Mouse (Mus musculus): ENCODE measurements at regions not wholly inside any gene's neighbourhood (a gene's known extent, or its start where the extent isn't known, plus 50 kb on each side); places are given as distances from the start of the nearest gene placed in this dataset.
A peak's percentile ranks its signal among the peaks of the same experiment; 100 is the strongest.

DNA sequence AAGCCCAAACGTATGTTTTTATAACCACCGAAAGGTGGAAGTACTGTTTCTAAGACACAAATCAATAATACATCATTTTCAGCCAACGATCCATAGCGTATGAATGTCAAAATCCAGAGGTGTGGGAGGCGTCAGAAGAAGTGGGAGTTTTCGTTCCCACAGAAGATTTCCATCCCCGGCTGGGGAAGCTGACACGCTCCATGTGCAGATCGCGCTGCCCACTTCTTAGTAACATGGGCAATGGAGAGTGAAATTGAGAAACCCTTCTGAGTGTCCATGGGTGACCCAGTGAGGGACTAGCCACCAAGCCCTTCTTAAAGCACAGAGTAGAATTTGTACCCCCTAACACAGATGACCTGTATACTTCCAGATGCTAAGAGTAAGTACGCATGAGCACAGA is 110.1 kb upstream of the Sh3bp4 start:
- no peaks in the 10 kb centered on the region for H3K27me3 ChIP-seq (ENCODE audit: control insufficient read depth, insufficient read depth, insufficient read length)
- no peak overlapping the region for H3ac ChIP-seq (ENCODE audit: control insufficient read depth, insufficient read length, low read depth)

DNA sequence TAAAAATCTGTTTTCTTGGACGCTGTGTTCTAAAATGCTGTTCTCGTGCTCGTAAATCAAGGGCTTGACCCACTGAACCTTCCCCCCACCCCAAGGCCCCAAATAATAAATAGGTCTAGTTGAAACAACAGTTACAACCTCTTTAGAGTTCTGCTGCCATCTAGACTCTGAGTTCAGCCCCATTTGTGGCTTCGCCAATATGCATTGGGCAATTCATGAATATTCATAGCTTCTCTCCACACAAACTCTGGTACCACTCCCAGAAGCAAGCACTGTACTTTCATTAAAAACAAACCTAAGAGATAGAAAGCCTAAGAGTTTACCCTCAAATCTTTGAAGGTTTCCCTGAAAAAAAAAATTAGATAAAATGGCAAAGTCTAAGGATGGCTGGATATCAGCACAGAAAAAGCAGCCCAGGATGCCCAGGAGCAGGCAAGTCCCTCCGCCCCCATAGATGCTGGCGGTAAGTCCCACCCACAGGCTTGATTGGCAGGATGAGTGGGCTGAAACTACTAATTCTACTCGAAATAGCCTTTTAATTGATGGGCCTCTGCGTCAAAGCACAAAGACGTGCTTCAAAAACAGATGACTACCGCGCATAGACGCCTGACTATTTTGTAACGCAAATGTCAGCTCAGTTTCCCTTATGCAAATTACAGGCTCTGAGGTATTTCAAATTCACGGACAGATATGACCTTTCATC is 106.0 kb upstream of the Sh3bp4 start:
- H3ac ChIP-seq (ENCODE audit: control insufficient read depth, insufficient read length, low read depth): no peak overlapping the region
- no peak overlapping the region for H3K4me3 ChIP-seq (ENCODE audit: insufficient read depth, poor library complexity, severe bottlenecking)
- TF ChIP-seq CEBPB (IDR thresholded peaks at IDR 0.05; ENCODE audit: low read depth) (no peak), MAX (IDR thresholded peaks at IDR 0.05) (no peak)
- H3K79me2 ChIP-seq (ENCODE audit: control insufficient read depth, insufficient read depth): no peaks in the 10 kb centered on the region
- H3K27me3 ChIP-seq (ENCODE audit: control insufficient read depth, insufficient read depth, insufficient read length): no peaks in the 10 kb centered on the region
- no peaks in the 10 kb centered on the region for H3K79me3 ChIP-seq (ENCODE audit: low read depth)
- no peaks in the 10 kb centered on the region for H3K36me3 ChIP-seq (ENCODE audit: control insufficient read depth, insufficient read depth)

More for the DNA sequence above, 110.1 kb upstream of the Sh3bp4 start:
- TF ChIP-seq CEBPB (IDR thresholded peaks at IDR 0.05; ENCODE audit: low read depth): no peak
- no peak for TF ChIP-seq FOSL1 (IDR thresholded peaks at IDR 0.05; ENCODE audit: insufficient read depth, low read length, poor library complexity, severe bottlenecking)
- no peak for TF ChIP-seq MAX (IDR thresholded peaks at IDR 0.05)
- no peak for TF ChIP-seq MYOD1 (IDR thresholded peaks at IDR 0.05; ENCODE audit: control insufficient read depth, insufficient read length, low read depth)
- TF ChIP-seq USF1 (IDR thresholded peaks at IDR 0.05; ENCODE audit: low read depth): no peak
- TF ChIP-seq CTCF (IDR thresholded peaks at IDR 0.05; ENCODE audit: control insufficient read depth, insufficient read depth, insufficient read length): no peak
- no peak for TF ChIP-seq MYOG (IDR thresholded peaks at IDR 0.05; ENCODE audit: control insufficient read depth, extremely low read depth, insufficient read length)
- no peaks in the 10 kb centered on the region for H3K36me3 ChIP-seq (ENCODE audit: control insufficient read depth, insufficient read depth)
- no peaks in the 10 kb centered on the region for H3K79me3 ChIP-seq (ENCODE audit: low read depth)
- H3K79me2 ChIP-seq (ENCODE audit: control insufficient read depth, insufficient read depth): no peaks in the 10 kb centered on the region
- no peak overlapping the region for H3K4me3 ChIP-seq (ENCODE audit: insufficient read depth, poor library complexity, severe bottlenecking)

DNA sequence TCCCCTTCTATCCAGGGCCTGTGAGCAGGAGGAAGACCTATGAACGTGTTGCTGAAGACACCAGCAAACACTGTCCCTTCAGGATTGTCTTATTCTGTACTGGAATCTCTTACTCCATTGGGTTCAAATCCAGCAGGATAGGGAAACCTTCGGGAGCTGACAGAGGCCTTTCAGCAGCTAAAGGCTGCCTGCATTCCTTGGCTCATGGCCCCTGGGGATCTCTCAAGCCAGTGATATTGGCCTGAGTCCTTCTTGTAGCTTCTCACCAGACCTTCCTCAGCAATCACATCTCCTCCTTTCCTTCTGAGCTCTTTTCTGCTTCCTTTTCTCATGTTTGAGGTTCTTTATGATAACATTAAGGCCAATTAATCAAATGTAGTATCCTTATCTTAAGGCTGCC is 103.8 kb upstream of the Sh3bp4 start:
- Histone ChIP-seq H3K27me3 (ENCODE audit: control insufficient read depth, insufficient read depth, insufficient read length) (no peaks in the 10 kb centered on the region), H3K79me3 (ENCODE audit: low read depth) (no peaks in the 10 kb centered on the region)

DNA sequence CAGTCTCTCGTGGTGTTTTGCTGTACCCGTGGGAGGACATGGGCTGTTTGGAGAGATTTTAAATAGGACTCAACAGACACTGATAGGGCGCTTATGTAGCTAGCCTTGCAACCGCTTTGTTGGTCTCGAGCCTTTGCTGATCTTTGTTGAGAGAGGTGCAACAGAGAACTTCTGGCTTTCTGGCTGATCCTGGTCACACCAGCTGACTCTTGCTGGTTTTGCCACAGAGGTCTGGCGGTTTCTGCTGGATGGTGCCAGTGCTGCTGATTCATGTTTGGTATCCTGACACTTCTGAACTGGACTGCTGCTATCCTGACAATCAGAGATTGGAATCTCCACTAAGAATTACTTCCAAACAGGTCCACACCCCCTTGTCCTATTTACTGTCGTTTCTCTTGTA is 102.1 kb upstream of the Sh3bp4 start:
- TF ChIP-seq MYOD1 (IDR thresholded peaks at IDR 0.05; ENCODE audit: control insufficient read depth, insufficient read length, low read depth): peak; percentile 26
- no peak for TF ChIP-seq FOSL1 (IDR thresholded peaks at IDR 0.05; ENCODE audit: insufficient read depth, low read length, poor library complexity, severe bottlenecking)
- no peak for TF ChIP-seq MAX (IDR thresholded peaks at IDR 0.05)
- H3K4me3 ChIP-seq (ENCODE audit: insufficient read depth, poor library complexity, severe bottlenecking): no peak overlapping the region

More for the DNA sequence above, 103.8 kb upstream of the Sh3bp4 start:
- H3K79me2 ChIP-seq (ENCODE audit: control insufficient read depth, insufficient read depth): no peaks in the 10 kb centered on the region
- H3K4me3 ChIP-seq (ENCODE audit: insufficient read depth, poor library complexity, severe bottlenecking): no peak overlapping the region
- TF ChIP-seq FOSL1 (IDR thresholded peaks at IDR 0.05; ENCODE audit: insufficient read depth, low read length, poor library complexity, severe bottlenecking): no peak
- TF ChIP-seq CEBPB (IDR thresholded peaks at IDR 0.05; ENCODE audit: low read depth): no peak
- TF ChIP-seq USF1 (IDR thresholded peaks at IDR 0.05; ENCODE audit: low read depth): no peak
- no peak for TF ChIP-seq MYOG (IDR thresholded peaks at IDR 0.05; ENCODE audit: control insufficient read depth, extremely low read depth, insufficient read length)
- no peak for TF ChIP-seq MAX (IDR thresholded peaks at IDR 0.05)
- no peak for TF ChIP-seq CTCF (IDR thresholded peaks at IDR 0.05; ENCODE audit: control insufficient read depth, insufficient read depth, insufficient read length)
- TF ChIP-seq MYOD1 (IDR thresholded peaks at IDR 0.05; ENCODE audit: control insufficient read depth, insufficient read length, low read depth): no peak
- no peak overlapping the region for H3ac ChIP-seq (ENCODE audit: control insufficient read depth, insufficient read length, low read depth)
- H3K36me3 ChIP-seq (ENCODE audit: control insufficient read depth, insufficient read depth): no peaks in the 10 kb centered on the region

DNA sequence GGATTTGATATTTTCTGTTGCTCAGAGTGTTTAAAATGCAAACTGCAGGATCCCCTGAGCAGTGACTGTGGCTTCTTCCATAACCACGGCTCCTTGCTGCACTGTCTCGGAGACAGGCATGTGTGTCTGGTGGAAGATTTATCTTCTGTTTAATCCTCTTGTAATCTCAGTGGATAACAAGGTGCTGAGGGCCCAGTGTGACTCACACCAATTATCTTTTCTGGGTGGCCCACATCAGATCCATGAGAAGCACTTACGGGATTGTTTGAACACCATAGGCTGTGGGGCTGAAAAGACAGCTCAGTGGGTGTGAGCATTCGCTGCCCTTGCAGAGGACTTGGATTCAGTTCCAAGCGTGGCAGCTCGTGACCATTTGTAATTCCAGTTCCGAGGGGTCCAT is 101.2 kb upstream of the Sh3bp4 start:
- no peak for TF ChIP-seq MAX (IDR thresholded peaks at IDR 0.05)
- TF ChIP-seq CEBPB (IDR thresholded peaks at IDR 0.05; ENCODE audit: low read depth): no peak
- no peak for TF ChIP-seq MYOG (IDR thresholded peaks at IDR 0.05; ENCODE audit: control insufficient read depth, extremely low read depth, insufficient read length)
- no peak for TF ChIP-seq CTCF (IDR thresholded peaks at IDR 0.05; ENCODE audit: control insufficient read depth, insufficient read depth, insufficient read length)
- peak; percentile 29 for TF ChIP-seq MYOD1 (IDR thresholded peaks at IDR 0.05; ENCODE audit: control insufficient read depth, insufficient read length, low read depth)
- no peak for TF ChIP-seq FOSL1 (IDR thresholded peaks at IDR 0.05; ENCODE audit: insufficient read depth, low read length, poor library complexity, severe bottlenecking)
- TF ChIP-seq USF1 (IDR thresholded peaks at IDR 0.05; ENCODE audit: low read depth): no peak
- H3K36me3 ChIP-seq (ENCODE audit: control insufficient read depth, insufficient read depth): no peaks in the 10 kb centered on the region
- H3ac ChIP-seq (ENCODE audit: control insufficient read depth, insufficient read length, low read depth): no peak overlapping the region
- no peaks in the 10 kb centered on the region for H3K27me3 ChIP-seq (ENCODE audit: control insufficient read depth, insufficient read depth, insufficient read length)
- H3K79me3 ChIP-seq (ENCODE audit: low read depth): no peaks in the 10 kb centered on the region
- H3K79me2 ChIP-seq (ENCODE audit: control insufficient read depth, insufficient read depth): no peaks in the 10 kb centered on the region
- no peak overlapping the region for H3K4me3 ChIP-seq (ENCODE audit: insufficient read depth, poor library complexity, severe bottlenecking)

More for the DNA sequence above, 102.1 kb upstream of the Sh3bp4 start:
- Histone ChIP-seq H3K79me3 (ENCODE audit: low read depth) (no peaks in the 10 kb centered on the region), H3K36me3 (ENCODE audit: control insufficient read depth, insufficient read depth) (no peaks in the 10 kb centered on the region), H3ac (ENCODE audit: control insufficient read depth, insufficient read length, low read depth) (no peak overlapping the region), H3K79me2 (ENCODE audit: control insufficient read depth, insufficient read depth) (no peaks in the 10 kb centered on the region), H3K27me3 (ENCODE audit: control insufficient read depth, insufficient read depth, insufficient read length) (no peaks in the 10 kb centered on the region)

DNA sequence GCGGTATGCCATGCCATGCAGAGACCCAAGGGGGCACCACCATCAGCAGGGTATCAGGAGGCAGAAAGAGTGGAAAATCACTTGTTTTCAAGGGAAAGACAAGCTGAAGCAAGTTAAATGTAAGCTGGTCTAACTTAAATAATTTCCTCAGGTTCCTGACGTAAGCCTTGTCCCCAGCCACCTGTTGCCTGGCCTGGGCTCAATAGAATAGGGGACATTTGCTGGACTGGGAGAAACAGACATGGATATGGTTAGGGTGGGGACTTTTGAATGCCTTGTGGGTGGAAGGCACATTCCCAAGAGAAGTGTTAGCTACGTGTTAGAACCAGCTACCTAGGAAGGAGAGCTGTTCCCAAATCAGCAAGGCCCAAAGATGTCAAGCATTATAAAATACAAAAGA is 100.6 kb upstream of the Sh3bp4 start:
- H3ac ChIP-seq (ENCODE audit: control insufficient read depth, insufficient read length, low read depth): no peak overlapping the region
- H3K79me3 ChIP-seq (ENCODE audit: low read depth): no peaks in the 10 kb centered on the region
- no peaks in the 10 kb centered on the region for H3K79me2 ChIP-seq (ENCODE audit: control insufficient read depth, insufficient read depth)
- no peak for TF ChIP-seq CTCF (IDR thresholded peaks at IDR 0.05; ENCODE audit: control insufficient read depth, insufficient read depth, insufficient read length)
- TF ChIP-seq MYOG (IDR thresholded peaks at IDR 0.05; ENCODE audit: control insufficient read depth, extremely low read depth, insufficient read length): no peak
- no peak for TF ChIP-seq MYOD1 (IDR thresholded peaks at IDR 0.05; ENCODE audit: control insufficient read depth, insufficient read length, low read depth)
- no peak for TF ChIP-seq CEBPB (IDR thresholded peaks at IDR 0.05; ENCODE audit: low read depth)
- TF ChIP-seq MAX (IDR thresholded peaks at IDR 0.05): no peak
- TF ChIP-seq FOSL1 (IDR thresholded peaks at IDR 0.05; ENCODE audit: insufficient read depth, low read length, poor library complexity, severe bottlenecking): no peak
- no peak for TF ChIP-seq USF1 (IDR thresholded peaks at IDR 0.05; ENCODE audit: low read depth)
- no peaks in the 10 kb centered on the region for H3K36me3 ChIP-seq (ENCODE audit: control insufficient read depth, insufficient read depth)
- no peak overlapping the region for H3K4me3 ChIP-seq (ENCODE audit: insufficient read depth, poor library complexity, severe bottlenecking)
- H3K27me3 ChIP-seq (ENCODE audit: control insufficient read depth, insufficient read depth, insufficient read length): no peaks in the 10 kb centered on the region

All from C2C12 (cell line).